Mouse (Mus musculus): ENCODE data around the gene Ppef2.

DNA sequence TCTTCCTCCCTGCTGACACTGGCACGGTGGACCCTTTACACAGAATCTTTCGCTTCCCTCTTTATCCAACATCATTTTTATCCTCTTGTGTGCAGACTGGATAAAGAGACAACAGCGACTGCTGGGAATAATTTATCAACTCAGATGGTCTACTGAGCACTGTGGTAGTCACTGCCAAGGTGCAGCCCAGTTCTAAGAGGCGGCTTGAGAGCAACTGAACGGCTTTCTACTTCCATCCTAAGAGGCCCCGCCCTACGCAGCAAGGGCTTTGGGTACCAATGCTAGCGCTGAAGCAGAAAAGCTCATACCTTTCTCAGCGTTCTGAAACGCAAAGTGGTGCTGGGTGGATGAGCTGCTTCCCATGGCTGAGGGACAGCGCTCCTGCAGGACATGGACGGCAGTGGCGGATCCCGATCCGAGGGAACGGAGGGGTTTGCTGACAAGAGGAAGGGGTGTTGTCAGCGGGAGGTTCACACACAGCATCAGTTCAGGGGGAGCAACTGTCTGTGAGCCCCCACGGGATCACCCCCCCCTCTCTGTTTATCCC lies 3.2 kb downstream of the Ppef2 start:
- no peak for TF ChIP-seq POLR2A (IDR thresholded peaks at IDR 0.05; ENCODE audit: borderline replicate concordance, insufficient read depth, low read length)
- peak; percentile 40 for TF ChIP-seq CTCF (IDR thresholded peaks at IDR 0.05; ENCODE audit: borderline replicate concordance, insufficient read depth, low read depth, low read length)

Measured in cerebellum, adult 2 months (tissue).